Mouse (Mus musculus) lung, embryonic 16.5 days (tissue): ENCODE data around the gene 4930432M17Rik. TPM values are rescaled to one million over a fixed set of nuclear protein-coding genes. Genes with fewer than 3 reads are reported as not detected.

Source experiments
- ATAC-seq: fragments of 200-750 bp; cut with Nextera tagmentation; 2 replicates; pipeline ENCODE4 v1.8.0; 2017; ENCODE audit warnings: low read depth, mild to moderate bottlenecking, moderate library complexity
- H3K27ac ChIP-seq: fragments of 300-500 bp; sonication (generic); 2 replicates; pipeline ENCODE4 v1.5.1; 2014; ENCODE audit warnings: mild to moderate bottlenecking, control low read depth, low read length
- H3K27me3 ChIP-seq: fragments of 300-500 bp; sonication (generic); 2 replicates; pipeline ENCODE4 v1.6.1; 2014; ENCODE audit warnings: low read depth, low read length, mixed read lengths; ENCODE audit not compliant: control insufficient read depth, insufficient read depth
- H3K36me3 ChIP-seq: fragments of 300-500 bp; sonication (generic); 2 replicates; pipeline ENCODE4 v1.6.1; 2014; ENCODE audit warnings: low read length; ENCODE audit not compliant: control insufficient read depth, insufficient read depth
- H3K4me1 ChIP-seq: fragments of 300-500 bp; sonication (generic); replicated peaks from 2 replicates; pipeline ENCODE4 v1.6.1; 2014; ENCODE audit warnings: low read length, mixed read lengths; ENCODE audit not compliant: control insufficient read depth, insufficient read depth
- H3K4me2 ChIP-seq: fragments of 300-500 bp; sonication (generic); 2 replicates; pipeline ENCODE4 v1.6.1; 2014; ENCODE audit warnings: low read depth, low read length, control low read depth
- H3K4me3 ChIP-seq: fragments of 300-500 bp; sonication (generic); 2 replicates; pipeline ENCODE4 v1.5.1; 2014; ENCODE audit warnings: mild to moderate bottlenecking, low read length, control low read depth
- H3K9ac ChIP-seq: fragments of 300-500 bp; sonication (generic); 2 replicates; pipeline ENCODE4 v1.6.1; 2014; ENCODE audit warnings: low read length, control low read depth
- H3K9me3 ChIP-seq: fragments of 300-500 bp; sonication (generic); 2 replicates; pipeline ENCODE4 v1.6.1; 2016; ENCODE audit warnings: low read length; ENCODE audit not compliant: control insufficient read depth
- WGBS: fragments of 180-500 bp; shearing (Covaris S2); extraction: QIAGEN DNeasy Blood & Tissue Kit; methylation state at CpG from one replicate; pipeline ENCODE4 v1.1.7; 2014; 5-methylcytosine and 5-hydroxymethylcytosine counted together
- polyA plus RNA-seq: library from polyadenylated mRNA; unstranded; fragments of >200 nt; fragmentation: Nextera tagmentation; extraction: Ambion mirVana; gene quantifications from 2 replicates; pipeline ENCODE4 v1.2.1, GENCODE M21; 2015

Gene 4930432M17Rik
- not detected in 2 replicates for polyA plus RNA-seq

DNA sequence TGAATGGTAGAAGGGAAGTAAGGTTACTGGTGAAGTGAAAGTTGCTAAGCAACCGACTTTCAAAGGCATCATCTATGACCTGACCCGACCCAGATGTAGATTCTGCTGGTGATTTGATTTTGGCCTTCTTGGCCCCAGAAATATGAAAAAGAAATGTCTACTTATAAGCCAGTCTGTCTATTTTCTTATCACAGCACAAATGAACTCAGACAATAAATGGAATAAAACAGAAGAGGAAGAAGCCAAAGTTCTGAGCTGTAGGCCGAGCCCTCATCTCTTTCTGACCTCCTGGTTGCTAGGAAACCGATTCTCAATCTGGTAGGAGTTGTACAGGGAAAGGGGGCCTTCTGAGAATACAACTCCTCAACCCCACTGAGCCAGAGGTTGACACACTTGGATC lies at the start of gene 4930432M17Rik:
4930432M17Rik (plus strand) TSS at position 301 of the 400 bp plus-strand sequence.
- 69% methylated on average over 4 of the region's 4 CpGs for WGBS
- no peak within 1 kb of the TSS for H3K4me3 ChIP-seq
- no peaks in the 10 kb centered on the region for H3K36me3 ChIP-seq
- no peak within 1 kb of the TSS for H3K4me2 ChIP-seq
- no peak for ATAC-seq
- no peaks in the 10 kb centered on the region for H3K27me3 ChIP-seq
- H3K4me1 ChIP-seq = peaks cover 3% of the 10 kb centered on the region; the same call in 1 of the 2 replicates
- no peak within 1 kb of the TSS for H3K27ac ChIP-seq
- no peak within 1 kb of the TSS for H3K9ac ChIP-seq
- no peaks in the 10 kb centered on the region for H3K9me3 ChIP-seq

- no peaks in the 10 kb centered on the region for H3K36me3 ChIP-seq
- no peaks in the 10 kb centered on the region for H3K9me3 ChIP-seq
- ATAC-seq = peak; percentile 84
- H3K27ac ChIP-seq = peak overlapping the region; percentile 75
- no peaks in the 10 kb centered on the region for H3K27me3 ChIP-seq
- peaks cover 4% of the 10 kb centered on the region for H3K4me1 ChIP-seq
- H3K4me3 ChIP-seq = no peak overlapping the region
- H3K9ac ChIP-seq = no peak overlapping the region
- no peak overlapping the region for H3K4me2 ChIP-seq
- WGBS = 50% methylated on average over 2 of the region's 2 CpGs
Observed at GRCm38 (mm10) chr3:121625662-121626061, 44.9 kb upstream of the 4930432M17Rik start.

- no peaks in the 10 kb centered on the region for H3K9me3 ChIP-seq
- peaks cover 4% of the 10 kb centered on the region for H3K4me1 ChIP-seq
- peak overlapping the region; percentile 75 for H3K27ac ChIP-seq
- no peak overlapping the region for H3K9ac ChIP-seq
- no peak overlapping the region for H3K4me3 ChIP-seq
- no peaks in the 10 kb centered on the region for H3K36me3 ChIP-seq
- no peak overlapping the region for H3K4me2 ChIP-seq
- WGBS = 62% methylated on average over 3 of the region's 3 CpGs
- peak; percentile 38; the same call in 1 of the 2 replicates for ATAC-seq
- no peaks in the 10 kb centered on the region for H3K27me3 ChIP-seq
Observed at GRCm38 (mm10) chr3:121626273-121626672, 44.3 kb upstream of the 4930432M17Rik start.

DNA sequence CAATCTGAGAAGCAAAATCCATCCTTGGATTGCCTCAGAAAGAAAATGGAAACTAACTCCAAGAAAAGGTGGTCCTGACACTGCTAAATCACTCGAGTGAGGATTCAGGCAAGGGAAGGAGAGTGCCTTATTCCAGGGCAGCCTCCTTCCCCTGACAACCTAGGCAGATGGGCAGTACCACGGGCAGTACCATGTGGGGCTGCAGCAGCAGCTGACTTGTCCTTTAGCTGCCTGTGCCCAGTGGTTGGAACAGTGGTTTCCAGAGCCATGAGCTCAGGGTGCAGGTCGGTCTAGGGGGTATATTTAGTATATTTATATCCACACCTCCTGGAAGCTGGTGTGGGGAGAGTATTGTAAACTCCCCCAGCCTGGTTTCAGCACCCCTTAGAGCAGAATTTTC lies 42.3 kb upstream of the 4930432M17Rik start:
- WGBS = 37% methylated on average over 3 of the region's 3 CpGs
- peaks cover 4% of the 10 kb centered on the region for H3K4me1 ChIP-seq
- no peak overlapping the region for H3K27ac ChIP-seq
- no peak overlapping the region for H3K4me3 ChIP-seq
- no peaks in the 10 kb centered on the region for H3K36me3 ChIP-seq
- no peaks in the 10 kb centered on the region for H3K9me3 ChIP-seq
- no peak overlapping the region for H3K9ac ChIP-seq
- H3K4me2 ChIP-seq = no peak overlapping the region
- ATAC-seq = no peak
- H3K27me3 ChIP-seq = no peaks in the 10 kb centered on the region

DNA sequence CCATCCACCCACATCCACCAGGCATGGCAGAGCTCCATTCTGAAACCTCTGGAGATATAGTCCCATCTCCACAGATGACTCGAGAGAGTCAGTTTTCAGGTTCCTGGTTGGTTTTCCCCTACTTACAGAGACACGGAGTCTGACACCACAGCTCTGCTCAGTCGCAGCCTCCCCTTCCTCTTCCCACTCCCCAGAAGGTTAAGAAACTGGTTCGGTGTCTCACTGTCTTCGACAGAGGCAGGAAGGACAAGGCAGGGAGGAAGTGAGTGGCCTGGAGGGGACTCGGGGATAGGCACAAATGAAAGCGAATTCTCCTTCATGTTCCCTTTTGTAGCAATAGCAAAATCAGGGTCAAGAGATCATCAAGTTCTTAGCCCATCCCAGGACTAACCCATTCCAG lies 39.9 kb upstream of the 4930432M17Rik start:
- Histone ChIP-seq H3K36me3 (no peaks in the 10 kb centered on the region), H3K27ac (no peak overlapping the region), H3K9ac (no peak overlapping the region), H3K4me3 (no peak overlapping the region), H3K4me2 (no peak overlapping the region), H3K27me3 (no peaks in the 10 kb centered on the region), H3K4me1 (peaks cover 4% of the 10 kb centered on the region), H3K9me3 (no peaks in the 10 kb centered on the region)
- no peak for ATAC-seq
- WGBS = 69% methylated on average over 7 of the region's 7 CpGs

DNA sequence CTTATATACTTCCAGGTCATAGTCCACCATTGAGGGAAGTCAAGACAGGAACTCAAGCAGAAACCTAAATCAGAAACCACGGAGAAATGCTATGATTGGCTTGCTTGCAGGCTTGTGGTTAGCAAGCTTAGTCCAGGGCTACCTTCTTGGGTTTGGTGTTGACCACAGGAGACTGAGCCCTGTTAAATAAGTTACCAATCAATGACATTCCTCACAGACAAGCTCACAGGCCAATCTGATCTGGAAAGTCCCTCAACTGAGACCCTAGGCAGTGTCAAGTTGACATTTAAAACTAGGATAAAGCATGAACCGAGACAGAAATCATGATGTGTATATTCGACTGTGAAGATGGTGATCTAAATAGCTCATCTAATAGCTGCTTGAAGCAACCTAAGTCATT lies 35.6 kb upstream of the 4930432M17Rik start:
- Histone ChIP-seq H3K9ac (no peak overlapping the region), H3K36me3 (no peaks in the 10 kb centered on the region), H3K27me3 (no peaks in the 10 kb centered on the region), H3K4me3 (no peak overlapping the region), H3K4me2 (no peak overlapping the region), H3K4me1 (peaks cover 10% of the 10 kb centered on the region), H3K27ac (peak overlapping the region; percentile 28), H3K9me3 (no peaks in the 10 kb centered on the region)
- 73% methylated on average over 3 of the region's 3 CpGs for WGBS
- no peak for ATAC-seq

GRCm38 (mm10) chr3:121635505-121635904 lies 35.1 kb upstream of the 4930432M17Rik start:
- 38% methylated on average over 7 of the region's 7 CpGs for WGBS
- H3K36me3 ChIP-seq = no peaks in the 10 kb centered on the region
- no peak overlapping the region for H3K4me2 ChIP-seq
- H3K4me3 ChIP-seq = no peak overlapping the region
- peaks cover 13% of the 10 kb centered on the region for H3K4me1 ChIP-seq
- H3K27me3 ChIP-seq = no peaks in the 10 kb centered on the region
- H3K9me3 ChIP-seq = no peaks in the 10 kb centered on the region
- ATAC-seq = peak; percentile 89
- H3K9ac ChIP-seq = no peak overlapping the region
- peak overlapping the region; percentile 73 for H3K27ac ChIP-seq

GRCm38 (mm10) chr3:121636315-121636714 lies 34.2 kb upstream of the 4930432M17Rik start:
- Histone ChIP-seq H3K36me3 (no peaks in the 10 kb centered on the region), H3K4me1 (peaks cover 15% of the 10 kb centered on the region), H3K27me3 (no peaks in the 10 kb centered on the region), H3K4me2 (no peak overlapping the region), H3K9ac (0 out of 2 replicates have a peak overlapping the region, but pooled peaks have one; percentile 22), H3K4me3 (no peak overlapping the region), H3K9me3 (no peaks in the 10 kb centered on the region), H3K27ac (peak overlapping the region; percentile 83)
- peak; percentile 88 for ATAC-seq
- 31% methylated on average over 6 of the region's 6 CpGs for WGBS

DNA sequence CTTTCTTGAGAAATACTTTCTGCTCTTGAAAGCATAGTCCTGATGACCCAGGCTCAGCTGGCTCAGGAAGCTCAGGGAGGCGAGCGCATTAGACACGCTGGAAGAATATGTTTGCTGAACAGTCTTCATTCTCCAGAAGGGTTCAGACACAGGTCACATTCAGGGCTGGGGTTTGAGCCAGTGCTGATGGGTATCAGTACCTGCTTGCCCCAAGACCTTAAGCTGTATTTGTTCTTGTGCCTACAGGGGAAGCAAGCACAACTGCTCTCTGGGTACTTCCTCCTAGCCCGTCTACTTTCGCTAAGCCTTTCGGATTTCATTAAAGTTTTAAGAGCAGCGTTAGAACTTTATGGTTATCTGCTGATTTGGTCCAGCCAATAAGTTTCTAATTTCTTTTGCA lies 33.8 kb upstream of the 4930432M17Rik start:
- no peak for ATAC-seq

GRCm38 (mm10) chr3:121637792-121638191 lies 32.8 kb upstream of the 4930432M17Rik start:
- WGBS = 71% methylated on average over 5 of the region's 5 CpGs
- Histone ChIP-seq H3K27ac (no peak overlapping the region), H3K9ac (no peak overlapping the region), H3K4me2 (no peak overlapping the region), H3K36me3 (no peaks in the 10 kb centered on the region), H3K4me1 (peaks cover 15% of the 10 kb centered on the region), H3K9me3 (no peaks in the 10 kb centered on the region), H3K27me3 (no peaks in the 10 kb centered on the region), H3K4me3 (no peak overlapping the region)
- ATAC-seq = no peak

More for the DNA sequence above, 33.8 kb upstream of the 4930432M17Rik start:
- H3K4me3 ChIP-seq = no peak overlapping the region
- 56% methylated on average over 7 of the region's 7 CpGs for WGBS
- H3K9ac ChIP-seq = 0 out of 2 replicates have a peak overlapping the region, but pooled peaks have one; percentile 22
- peaks cover 15% of the 10 kb centered on the region for H3K4me1 ChIP-seq
- no peaks in the 10 kb centered on the region for H3K27me3 ChIP-seq
- H3K36me3 ChIP-seq = no peaks in the 10 kb centered on the region
- peak overlapping the region; percentile 83 for H3K27ac ChIP-seq
- H3K9me3 ChIP-seq = no peaks in the 10 kb centered on the region
- no peak overlapping the region for H3K4me2 ChIP-seq
